Mouse (Mus musculus) urinary bladder, postnatal 10 days (tissue): ENCODE results near the gene Tapbpl.
A peak's percentile ranks its signal among the peaks of the same experiment; 100 is the strongest.
"Not testable (repeated sequence)": the region's sequence is repeated elsewhere in the genome, so short reads cannot be mapped to it uniquely, and the experiment has no call there.

Experiments used
- DNase-seq: peaks from one replicate; pipeline ENCODE4 v3.0.0; 2022; ENCODE audit warnings: low spot score

The Tapbpl gene

DNA sequence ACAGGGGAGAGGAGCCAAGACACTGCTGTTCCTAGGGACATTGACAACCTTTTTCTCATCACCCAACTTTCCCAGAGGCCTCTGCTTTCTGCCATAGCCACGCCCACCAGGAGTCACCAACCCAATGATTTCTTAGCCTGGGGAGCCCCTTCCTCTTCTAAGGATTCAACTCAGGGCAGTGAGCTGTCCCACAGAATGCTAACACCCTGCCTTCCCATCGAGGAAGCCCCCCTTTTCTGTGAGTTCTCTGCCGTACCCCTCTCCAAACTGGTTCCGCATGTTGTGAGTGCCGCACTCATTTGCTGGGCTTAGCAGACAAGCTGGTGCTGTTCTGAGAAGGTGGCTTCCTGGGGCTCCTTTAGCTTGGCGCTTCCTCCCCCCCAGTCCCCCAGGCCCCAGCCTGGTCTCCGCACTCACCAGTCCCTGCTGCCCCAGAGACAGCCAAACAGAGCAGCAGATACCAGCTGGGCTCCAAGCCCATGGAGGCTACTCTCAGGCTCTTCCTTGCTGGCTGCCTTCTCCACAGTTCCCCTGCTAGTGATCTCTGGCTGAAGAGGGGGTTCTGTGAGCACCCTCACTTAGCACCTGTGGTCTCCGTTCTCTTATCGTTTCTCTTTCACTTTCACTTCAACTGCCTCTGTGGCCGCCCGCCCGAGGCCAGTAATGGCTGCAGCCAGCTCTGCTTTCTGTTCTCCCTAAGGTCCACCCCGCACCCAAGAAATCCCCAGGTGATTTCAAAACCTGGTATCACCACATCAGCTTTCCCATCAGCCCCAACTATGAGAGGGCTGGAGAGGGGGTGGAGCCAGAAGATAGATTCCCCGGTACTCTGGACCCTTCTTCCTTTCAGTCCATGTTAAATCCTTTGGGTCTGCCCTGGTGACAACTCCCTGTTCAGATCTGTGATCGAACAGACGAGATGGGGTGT is at the start of gene Tapbpl:
TSS of gene Tapbpl (minus strand) at position 744 of the 928 bp plus-strand sequence.
- no peak for DNase-seq

DNA sequence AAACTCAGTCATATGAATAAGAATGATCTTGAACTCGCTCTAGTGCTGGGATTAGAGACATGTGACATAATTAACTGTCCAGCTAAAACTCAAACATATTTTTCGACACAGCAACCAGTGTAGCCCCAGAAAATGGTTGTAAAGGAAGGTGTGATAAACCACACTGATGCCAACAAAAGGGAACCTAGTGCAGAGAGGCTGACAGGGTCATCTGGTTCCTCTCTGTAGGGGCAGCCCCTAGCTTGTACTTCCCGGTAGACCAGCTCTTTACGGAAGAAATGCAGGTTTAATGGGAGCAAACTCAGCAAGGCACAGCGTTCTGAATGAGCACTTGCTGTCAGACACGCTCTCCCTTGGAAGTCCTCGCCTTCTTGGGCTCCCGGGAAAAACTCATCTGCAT is 48.1 kb upstream of the Tapbpl start:
- no peak for DNase-seq

DNA sequence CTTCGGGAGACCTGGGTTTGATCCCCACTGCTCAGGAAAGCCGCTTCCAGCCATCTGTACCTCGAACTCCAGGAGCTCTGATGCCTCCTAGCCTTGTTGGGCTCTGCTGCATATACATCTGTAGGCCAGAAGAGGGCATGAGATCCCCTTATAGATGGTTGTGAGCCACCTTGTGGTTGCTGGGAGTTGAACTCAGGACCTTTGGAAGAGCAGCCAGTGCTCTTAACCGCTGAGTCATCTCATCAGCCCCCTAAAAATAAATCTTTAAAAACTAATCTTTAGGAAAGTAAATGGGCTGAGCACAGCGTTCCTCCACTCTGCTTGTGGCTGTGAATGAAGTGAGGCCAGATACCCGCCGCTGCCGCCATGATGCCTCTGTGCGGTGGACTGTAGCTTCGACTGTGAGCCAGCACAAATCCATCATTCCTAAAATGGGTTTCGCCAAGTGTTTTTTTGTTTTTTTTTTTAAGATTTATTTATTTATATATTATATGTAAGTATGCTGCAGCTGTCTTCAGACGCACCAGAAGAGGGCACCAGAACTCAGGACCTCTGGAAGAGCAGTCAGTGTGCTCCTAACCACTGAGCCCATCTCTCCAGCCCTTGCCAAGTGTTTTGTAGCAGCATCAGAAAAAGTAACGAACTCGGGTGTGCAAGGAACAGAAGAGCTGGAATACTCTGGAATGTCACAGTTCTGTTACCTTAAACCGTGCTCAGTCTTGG is 43.3 kb upstream of the Tapbpl start:
- no peak for DNase-seq

GRCm38 (mm10) chr6:125272228-125272785 is 40.6 kb upstream of the Tapbpl start:
- no peak for DNase-seq

DNA sequence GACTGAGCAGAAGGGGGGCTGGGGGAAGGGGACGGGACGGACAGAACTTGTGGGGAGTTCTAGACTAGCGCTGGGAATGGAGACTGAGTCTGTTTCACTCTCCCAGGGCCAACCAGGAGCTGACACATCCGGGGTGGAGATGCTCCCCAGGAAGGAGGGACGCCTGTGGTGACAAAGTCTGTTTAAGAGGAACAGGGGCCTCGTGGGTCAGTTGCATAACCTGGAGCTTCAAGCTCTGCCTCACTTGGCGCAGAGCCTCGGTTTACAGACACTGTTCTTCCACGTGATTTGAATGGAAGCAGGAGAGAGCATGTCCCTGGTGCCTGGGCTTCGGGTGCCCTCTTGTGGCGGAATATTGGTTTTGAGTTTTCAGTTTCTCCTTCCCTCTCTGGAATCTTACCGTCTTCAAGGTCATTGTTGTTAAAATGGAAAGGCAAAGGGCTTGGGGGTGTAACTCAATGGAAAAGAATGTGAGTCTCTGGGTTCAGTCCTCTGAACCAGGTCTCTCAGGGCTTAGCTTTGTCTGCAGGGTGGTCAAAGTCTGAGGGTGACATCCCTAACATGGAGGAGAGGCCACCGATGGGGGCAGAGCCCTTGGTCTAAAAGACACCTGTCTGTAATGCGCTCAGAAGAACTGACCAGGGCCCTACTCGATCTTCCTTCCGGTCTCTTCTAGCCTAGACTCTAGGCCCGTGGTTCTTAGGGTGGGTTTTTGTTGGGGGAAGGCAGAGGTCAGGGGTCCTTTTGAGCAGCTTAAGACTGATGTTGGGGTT is 40.0 kb upstream of the Tapbpl start:
- peak; percentile 69 for DNase-seq

DNA sequence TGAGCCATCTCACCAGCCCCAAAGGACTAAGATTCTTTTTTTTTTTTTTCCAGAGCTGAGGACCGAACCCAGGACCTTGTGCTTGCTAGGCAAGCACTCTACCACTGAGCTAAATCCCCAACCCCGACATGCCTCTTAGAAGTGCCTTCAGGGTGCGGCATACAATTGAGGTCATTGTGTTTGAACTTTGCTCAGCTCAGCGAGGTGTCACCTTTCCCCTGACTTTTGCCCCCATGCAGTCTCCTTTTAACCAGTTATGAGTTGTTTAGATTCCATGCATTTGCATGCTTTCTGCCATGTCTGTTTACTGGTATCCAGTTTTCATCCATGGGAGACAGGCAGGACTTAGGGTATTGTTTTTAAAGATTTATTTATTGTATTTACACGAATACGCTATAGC is 37.1 kb upstream of the Tapbpl start:
- no peak for DNase-seq

DNA sequence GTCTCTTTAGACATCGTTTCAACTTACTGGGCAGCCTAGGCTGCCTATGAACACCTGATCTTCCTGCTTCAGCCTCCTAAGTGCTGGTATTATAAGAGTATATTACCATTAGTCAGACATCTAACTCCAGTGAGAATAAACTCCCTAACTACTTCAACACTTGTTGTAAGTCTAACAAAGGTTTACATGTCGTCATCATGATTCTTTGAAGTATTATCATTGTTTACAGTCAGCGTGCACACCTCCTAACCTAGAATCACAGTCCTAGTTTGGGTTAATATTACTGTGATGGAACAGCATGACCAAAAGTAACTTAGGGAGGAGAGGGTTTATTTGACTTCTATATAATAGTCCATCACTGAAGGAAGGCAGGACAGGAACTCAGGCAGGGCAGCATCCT is 35.8 kb upstream of the Tapbpl start:
- DNase-seq = no peak

- DNase-seq = not testable (repeated sequence)
Observed at GRCm38 (mm10) chr6:125266600-125266999, 34.9 kb upstream of the Tapbpl start.

DNA sequence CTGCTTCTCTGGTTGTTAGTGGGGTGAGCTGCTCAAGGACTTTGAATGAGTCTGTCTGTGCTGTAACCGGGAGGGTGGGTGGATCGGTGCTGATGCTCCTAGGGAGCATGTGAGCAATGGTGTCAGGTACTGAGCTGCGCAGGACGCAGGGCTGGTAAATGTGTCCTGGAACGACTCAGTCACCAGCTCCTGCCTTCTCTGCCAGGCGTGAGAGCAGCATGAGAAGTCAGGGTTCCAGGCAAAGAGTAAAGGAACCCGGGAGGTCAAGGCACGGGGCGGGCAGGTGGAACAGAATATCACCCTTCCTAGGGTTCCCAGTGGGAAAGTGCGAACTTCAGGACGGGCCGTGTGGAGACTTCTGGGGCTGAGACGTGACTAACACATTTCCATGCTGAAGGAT is 34.4 kb upstream of the Tapbpl start:
- no peak for DNase-seq

DNA sequence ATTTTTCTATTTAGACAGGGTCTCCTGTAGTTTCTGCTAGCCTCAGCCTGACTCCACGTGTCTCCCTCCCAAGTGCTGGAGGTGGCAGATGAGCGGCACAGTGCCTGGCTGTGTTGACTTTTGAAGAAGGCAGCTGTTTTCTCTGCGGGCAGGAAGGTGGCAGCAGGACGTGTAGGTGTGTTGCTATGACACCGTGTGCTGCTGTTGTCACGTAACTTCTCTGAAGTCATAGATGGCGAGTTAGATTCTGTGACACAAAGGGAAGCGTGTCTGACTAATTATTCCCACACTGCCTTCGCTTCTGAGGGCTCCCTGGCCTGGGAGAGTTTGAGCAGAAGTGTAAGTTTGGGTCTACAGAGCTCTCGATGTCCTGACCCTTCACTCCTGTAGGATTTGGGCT is 33.6 kb upstream of the Tapbpl start:
- DNase-seq = no peak

GRCm38 (mm10) chr6:125264219-125264618 is 32.6 kb upstream of the Tapbpl start:
- no peak for DNase-seq

- no peak for DNase-seq
Observed at GRCm38 (mm10) chr6:125260006-125260555, 28.4 kb upstream of the Tapbpl start.

- DNase-seq = no peak
Observed at GRCm38 (mm10) chr6:125256222-125256966, 24.7 kb upstream of the Tapbpl start.

GRCm38 (mm10) chr6:125255516-125256044 is 23.9 kb upstream of the Tapbpl start:
- DNase-seq = no peak

DNA sequence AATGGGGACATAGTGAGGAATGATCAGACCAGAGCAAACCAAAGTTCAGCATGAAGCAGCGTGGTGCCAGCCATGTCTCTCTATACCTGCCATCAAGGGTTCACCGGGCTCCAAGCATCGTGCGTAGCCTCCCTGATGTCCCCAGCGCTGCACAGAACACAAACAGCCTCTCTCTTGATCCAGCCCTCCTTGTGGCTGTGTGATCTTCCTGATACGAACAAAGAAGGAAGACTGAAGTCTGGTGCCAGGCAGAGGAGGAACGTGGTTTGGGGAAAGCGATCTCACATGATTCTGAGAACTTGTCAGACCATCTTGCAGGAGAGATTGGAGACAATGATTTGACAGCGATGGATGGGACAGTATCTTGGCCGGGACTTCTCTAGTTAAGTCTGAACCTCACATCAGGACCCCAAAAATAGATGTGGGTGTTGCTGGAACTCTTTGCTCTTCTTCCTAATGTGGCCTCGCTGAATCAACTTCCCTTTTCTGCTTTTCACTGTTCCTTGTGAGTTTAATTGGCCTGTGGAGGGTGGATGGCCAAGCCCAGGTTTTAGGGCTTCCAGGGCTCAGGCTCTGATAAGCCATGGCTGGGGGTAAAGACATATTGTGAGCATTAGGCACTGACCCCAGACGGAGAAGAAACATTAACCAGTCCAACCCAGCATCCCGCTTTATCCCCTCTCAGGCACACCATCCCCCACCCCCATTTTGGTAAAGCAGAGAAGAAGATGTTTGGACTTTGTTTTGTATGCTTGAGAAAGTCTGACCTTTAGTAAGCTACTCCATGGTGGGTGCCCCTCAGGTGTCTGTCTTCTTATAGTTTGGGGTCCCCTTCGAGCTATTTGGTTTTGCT is 22.4 kb upstream of the Tapbpl start:
- DNase-seq = no peak

GRCm38 (mm10) chr6:125252711-125253110 is 21.1 kb upstream of the Tapbpl start:
- no peak for DNase-seq

DNA sequence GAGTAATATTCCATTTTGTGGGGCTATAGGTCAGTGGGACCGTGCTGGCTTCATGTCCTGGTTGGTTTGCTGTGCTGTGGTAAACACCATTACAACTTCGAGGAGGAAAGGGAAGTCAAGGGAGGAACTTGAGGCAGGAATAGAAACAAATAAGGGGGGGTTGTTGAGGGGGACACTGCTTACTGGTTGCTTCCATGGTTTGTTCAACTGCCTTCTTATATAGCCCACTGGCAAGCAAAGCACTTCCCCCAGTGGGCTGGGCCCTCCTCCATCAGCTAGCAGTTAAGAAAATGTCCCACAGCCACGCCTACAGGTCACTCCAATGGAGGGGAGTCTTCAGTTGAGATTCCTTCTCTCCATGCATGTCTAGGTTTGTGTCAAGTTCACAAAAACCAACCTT is 20.6 kb upstream of the Tapbpl start:
- no peak for DNase-seq

GRCm38 (mm10) chr6:125244551-125244950 is 12.9 kb upstream of the Tapbpl start:
- no peak for DNase-seq

DNA sequence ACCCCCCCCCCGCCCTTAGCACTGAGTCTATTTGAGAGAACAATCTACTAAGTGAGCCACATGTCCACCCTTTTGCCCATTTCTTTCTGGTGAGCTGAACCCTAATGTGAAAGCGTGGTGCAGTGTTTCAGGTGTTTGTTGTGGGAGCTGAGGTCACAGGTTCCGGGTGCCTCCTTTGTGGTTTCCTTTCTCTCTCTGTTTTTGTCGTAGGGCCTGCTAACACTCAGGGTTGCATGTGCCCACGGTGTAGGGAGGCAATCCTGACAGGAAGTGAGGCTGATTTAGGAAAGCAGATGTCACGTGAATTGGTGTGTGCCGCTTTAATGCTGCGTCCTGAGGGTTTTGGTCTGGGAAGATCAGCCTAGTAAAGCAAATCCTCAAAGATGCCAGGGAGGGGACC is 9.9 kb upstream of the Tapbpl start:
- DNase-seq = no peak

DNA sequence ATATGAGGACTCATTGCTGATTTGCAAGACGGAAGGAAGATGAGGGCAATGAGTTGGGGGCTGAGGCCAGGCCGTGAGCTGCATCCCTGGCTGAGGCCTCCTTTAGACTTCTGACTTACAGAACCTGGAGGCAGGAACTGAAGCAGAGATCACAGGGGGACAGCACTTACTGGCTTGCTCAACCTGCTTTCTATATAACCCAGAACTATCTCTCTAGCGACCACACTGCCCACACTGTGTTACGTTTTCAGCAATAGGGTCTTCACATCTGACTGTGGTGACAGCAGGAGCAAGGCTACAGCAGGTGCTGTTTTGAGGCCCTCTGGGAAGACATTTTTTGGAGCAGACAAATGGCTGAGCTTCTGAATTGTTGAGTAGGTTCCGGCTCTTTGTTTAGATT is 9.0 kb upstream of the Tapbpl start:
- DNase-seq = no peak
